Mouse (Mus musculus): ENCODE data around the gene Cyp2d9.

- no peak for TF ChIP-seq CTCF (conservative IDR thresholded peaks at IDR 0.05 in 1 of 2, IDR thresholded peaks at IDR 0.05 in 1 of 2; ENCODE audit: low read depth in 2 of 2, low read length in 2 of 2)
- no peak for TF ChIP-seq MAX (IDR thresholded peaks at IDR 0.05; ENCODE audit: low read length)
- TF ChIP-seq RAD21 (IDR thresholded peaks at IDR 0.05; ENCODE audit: low read depth, low read length) = no peak
- TF ChIP-seq USF1 (IDR thresholded peaks at IDR 0.05; ENCODE audit: low read depth, low read length) = no peak
- no peak for TF ChIP-seq TCF12 (IDR thresholded peaks at IDR 0.05; ENCODE audit: low read depth, low read length)
- no peak for TF ChIP-seq POLR2A (IDR thresholded peaks at IDR 0.05; ENCODE audit: low read depth, low read length)
- TF ChIP-seq ZC3H11A (IDR thresholded peaks at IDR 0.05; ENCODE audit: low read depth, low read length) = no peak
- TF ChIP-seq PAX5 (IDR thresholded peaks at IDR 0.05; ENCODE audit: low read length) = no peak
Measured at GRCm38 (mm10) chr15:82435011-82435410, 1.8 kb downstream of the Cyp2d9 start.

All from CH12.LX (cell line).